Mouse (Mus musculus) olfactory bulb, adult 2 months (tissue): Measurements from ENCODE around the gene Gm45716.

Source experiments
- CTCF ChIP-seq: fragments of 200-500 bp; IDR thresholded peaks from 2 replicates; pipeline ENCODE4 v1.5.1; 2012; ENCODE audit warnings: low read depth, mild to moderate bottlenecking, low read length, moderate library complexity; ENCODE audit not compliant: insufficient read depth
- POLR2A ChIP-seq: fragments of 200-500 bp; IDR thresholded peaks from 2 replicates; pipeline ENCODE4 v1.6.1; 2012; ENCODE audit warnings: mild to moderate bottlenecking, low read depth, low read length, moderate library complexity; ENCODE audit not compliant: insufficient read depth

- TF ChIP-seq POLR2A (no peak), CTCF (no peak)
Measured at GRCm38 (mm10) chr11:90291156-90291555, 103.7 kb downstream of the Gm45716 start.
